Mouse (Mus musculus): ENCODE measurements at regions not wholly inside any gene's neighbourhood (a gene's known extent, or its start where the extent isn't known, plus 50 kb on each side); places are given as distances from the start of the nearest gene placed in this dataset.

GRCm38 (mm10) chr4:131204722-131205121, 260.5 kb downstream of the Matn1 start:
- TF ChIP-seq POLR2A (IDR thresholded peaks at IDR 0.05; ENCODE audit: low read depth, low read length) (no peak), PAX5 (IDR thresholded peaks at IDR 0.05; ENCODE audit: low read length) (no peak)

Measured in CH12.LX (cell line).